Mouse (Mus musculus) ES-CJ7 (cell line): ENCODE measurements around the gene Olfr394.
"Not testable (repeated sequence)": the region's sequence is repeated elsewhere in the genome, so short reads cannot be mapped to it uniquely, and the experiment has no call there.

Experiments used
- DNase-seq: peaks from one replicate; pipeline ENCODE4 v3.0.0; 2011; ENCODE audit warnings: low read depth, low spot score

The Olfr394 gene

GRCm38 (mm10) chr11:73890671-73891070, at the start of gene Olfr394:
Olfr394 (minus strand) TSS chr11:73890771.
- DNase-seq, result no peak

GRCm38 (mm10) chr11:73936377-73936776, 45.8 kb upstream of the Olfr394 start, which contains the start of gene Olfr23:
Olfr23 (plus strand) TSS chr11:73936677.
- DNase-seq, result no peak

GRCm38 (mm10) chr11:73909199-73909598, 18.6 kb upstream of the Olfr394 start, which contains the start of gene Olfr395:
Olfr395 (minus strand) TSS chr11:73909299.
- DNase-seq, result not testable (repeated sequence)

GRCm38 (mm10) chr11:73851354-73851753, 39.2 kb downstream of the Olfr394 start, which contains the start of gene Olfr393:
Olfr393 (minus strand) TSS chr11:73851454.
- no peak for DNase-seq
